In the genomic region with DNA sequence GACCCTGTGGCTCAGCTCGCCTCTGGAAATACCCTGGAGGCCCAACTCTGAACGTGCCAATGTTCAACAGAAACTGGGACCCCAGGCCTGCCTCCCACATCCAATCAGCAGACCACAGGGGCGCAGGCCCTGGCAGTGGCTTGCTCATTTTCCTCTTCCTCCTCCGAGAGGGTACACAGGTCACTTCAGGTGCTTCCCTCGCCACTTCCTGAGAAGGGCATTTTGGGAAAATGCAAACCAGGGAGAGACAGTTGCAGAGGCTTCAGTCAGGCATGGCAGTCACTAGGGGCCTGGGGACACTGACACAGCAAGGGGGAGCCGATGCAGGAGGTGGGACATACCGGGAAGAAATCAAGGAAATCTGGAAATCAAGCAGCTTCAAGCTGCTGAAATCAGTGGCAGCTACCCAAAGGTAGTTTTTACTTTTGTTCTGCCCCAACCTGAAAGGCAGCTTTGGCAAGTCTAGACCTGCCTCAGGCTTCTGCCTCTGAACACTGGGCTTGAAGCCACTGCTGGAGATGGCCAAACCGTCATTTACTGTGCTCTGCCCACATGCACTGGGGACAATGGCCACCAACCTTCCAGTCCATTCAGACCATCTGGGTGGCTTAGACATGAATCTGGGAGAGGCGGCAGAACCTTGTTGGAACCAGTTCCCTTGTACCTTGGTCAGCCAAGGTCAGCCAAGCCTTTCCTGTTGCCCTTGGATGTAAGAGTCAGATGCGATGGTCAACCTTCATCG, we compare ENCODE assay signal across 10 mouse cellular contexts. TPM values are rescaled to one million over a fixed set of nuclear protein-coding genes. Genes with fewer than 3 reads are reported as not detected.
DNase-seq lines count a peak whose midpoint lies in the region; ATAC-seq and TF ChIP-seq lines count a peak whose summit lies in the region.
"Had no signal": no experiment of that assay in that cellular context is flagged by ENCODE, and none has a peak within 500 bp of the region (broad histone marks: within the 10 kb centered on the region; RNA-seq: fewer than 3 reads in every experiment).

No protein-coding gene starts in this region.

- H3K4me1 ChIP-seq in midbrain, embryonic 10.5 days = peaks cover 45% of the 10 kb centered on the region
- H3K4me1 ChIP-seq in midbrain, postnatal 0 days (ENCODE audit: insufficient read depth, low read length) = no peaks in the 10 kb centered on the region; the same call in 1 of the 2 replicates
- H3K4me1 ChIP-seq in kidney, adult 2 months (ENCODE audit: control insufficient read depth, insufficient read depth, low read length) = peaks cover 21% of the 10 kb centered on the region
- 0 out of 2 replicates have a peak, but pooled peaks cover 5% of the 10 kb centered on the region for H3K4me1 ChIP-seq in stomach, postnatal 0 days (replicated peaks; ENCODE audit: control insufficient read depth, insufficient read depth)

- TF ChIP-seq EP300 in stomach, postnatal 0 days (optimal IDR thresholded peaks at IDR 0.05) = no peak

- ATAC-seq in midbrain, postnatal 0 days (ENCODE audit: low FRiP score) = no peak
- ATAC-seq in stomach, postnatal 0 days (ENCODE audit: low FRiP score, low TSS enrichment) = no peak

- peak overlapping the region; percentile 53 for H3K27ac ChIP-seq in gastrocnemius, adult 2 months
- H3K27ac ChIP-seq in midbrain, embryonic 10.5 days (replicated peaks) = peak overlapping the region; percentile 67
- no peak overlapping the region for H3K27ac ChIP-seq in midbrain, postnatal 0 days (ENCODE audit: low read depth, low read length)
- peak overlapping the region; percentile 72 for H3K27ac ChIP-seq in kidney, adult 2 months (ENCODE audit: insufficient read depth, low read depth, low read length)
- peak overlapping the region; percentile 61 for H3K27ac ChIP-seq in stomach, postnatal 0 days (replicated peaks)

- H3K27me3 ChIP-seq in midbrain, embryonic 10.5 days (ENCODE audit: low read depth, poor library complexity, severe bottlenecking) = peaks cover 13% of the 10 kb centered on the region; the same call in 1 of the 2 replicates
- no peaks in the 10 kb centered on the region for H3K27me3 ChIP-seq in midbrain, postnatal 0 days (ENCODE audit: insufficient read depth, low read length)
- H3K27me3 ChIP-seq in kidney, adult 2 months (replicated peaks; ENCODE audit: control insufficient read depth, insufficient read depth, low read length) = no peaks in the 10 kb centered on the region
- H3K27me3 ChIP-seq in stomach, postnatal 0 days (ENCODE audit: control insufficient read depth, insufficient read depth, low read length) = no peaks in the 10 kb centered on the region

- no peak for TF ChIP-seq CTCF in gastrocnemius, adult 2 months (IDR thresholded peaks at IDR 0.05)
- no peak for TF ChIP-seq CTCF in midbrain, postnatal 0 days (IDR thresholded peaks at IDR 0.05)
- TF ChIP-seq CTCF in kidney, adult 2 months (conservative IDR thresholded peaks at IDR 0.05; ENCODE audit: insufficient read depth, insufficient read length, low read depth, low read length) = no peak
- TF ChIP-seq CTCF in stomach, postnatal 0 days (IDR thresholded peaks at IDR 0.05; ENCODE audit: low read depth) = no peak

- 75% methylated on average over 11 of the region's 11 CpGs for WGBS in midbrain, embryonic 10.5 days
- WGBS in midbrain, postnatal 0 days = 68% methylated on average over 11 of the region's 11 CpGs
- 40% methylated on average over 11 of the region's 11 CpGs for WGBS in kidney, adult 2 months
- 76% methylated on average over 11 of the region's 11 CpGs for WGBS in stomach, postnatal 0 days

- H3K4me2 ChIP-seq in midbrain, postnatal 0 days (ENCODE audit: low read depth, low read length, poor library complexity, severe bottlenecking) = no peak overlapping the region
- no peak overlapping the region for H3K4me2 ChIP-seq in stomach, postnatal 0 days (replicated peaks; ENCODE audit: low read depth)

- H3K9me3 ChIP-seq in midbrain, embryonic 10.5 days (replicated peaks) = no peaks in the 10 kb centered on the region
- no peaks in the 10 kb centered on the region for H3K9me3 ChIP-seq in midbrain, postnatal 0 days (ENCODE audit: low read length)
- H3K9me3 ChIP-seq in stomach, postnatal 0 days (ENCODE audit: control insufficient read depth, low read length) = no peaks in the 10 kb centered on the region

- no peak for TF ChIP-seq POLR2A in kidney, adult 2 months (IDR thresholded peaks at IDR 0.05; ENCODE audit: low read depth, low read length)

- H3K9ac ChIP-seq in midbrain, postnatal 0 days (replicated peaks; ENCODE audit: low read length, poor library complexity, severe bottlenecking) = no peak overlapping the region
- H3K9ac ChIP-seq in stomach, postnatal 0 days (ENCODE audit: low read length) = no peak overlapping the region

- intact Hi-C loops in gastrocnemius, adult 2 months (cut with DNase I) = no loop called here

- no peak overlapping the region for H3K4me3 ChIP-seq in gastrocnemius, adult 2 months
- H3K4me3 ChIP-seq in midbrain, embryonic 10.5 days = no peak overlapping the region
- H3K4me3 ChIP-seq in midbrain, postnatal 0 days (ENCODE audit: low read depth, low read length) = no peak overlapping the region
- no peak overlapping the region for H3K4me3 ChIP-seq in kidney, adult 2 months (ENCODE audit: insufficient read depth, low read depth, low read length)
- no peak overlapping the region for H3K4me3 ChIP-seq in stomach, postnatal 0 days (ENCODE audit: low read depth, low read length)

- no peaks in the 10 kb centered on the region for H3K36me3 ChIP-seq in midbrain, embryonic 10.5 days
- H3K36me3 ChIP-seq in midbrain, postnatal 0 days (ENCODE audit: insufficient read depth, low read length) = no peaks in the 10 kb centered on the region
- H3K36me3 ChIP-seq in kidney, adult 2 months (ENCODE audit: control insufficient read depth, insufficient read depth, low read length) = no peaks in the 10 kb centered on the region
- no peaks in the 10 kb centered on the region; the same call in 1 of the 2 replicates for H3K36me3 ChIP-seq in stomach, postnatal 0 days (ENCODE audit: control insufficient read depth, insufficient read depth, low read length)

- no peak for DNase-seq in gastrocnemius, adult 2 months
- no peak for DNase-seq in gastrocnemius, postnatal 25 days
- no peak for DNase-seq in midbrain, embryonic 10.5 days (ENCODE audit: low spot score)
- DNase-seq in midbrain, postnatal 0 days (ENCODE audit: low spot score) = no peak
- peak; percentile 81 for DNase-seq in kidney, adult 2 months
- no peak for DNase-seq in stomach, postnatal 0 days (ENCODE audit: low spot score)
- no peak for DNase-seq in ovary, postnatal 14 days (ENCODE audit: low spot score)
- DNase-seq in ovary, postnatal 10 days (ENCODE audit: low spot score) = no peak
- DNase-seq: right cerebral cortex, adult 18-20 months; thymus, postnatal 36 days had no signal

RNA-seq across cellular contexts. Expression of a gene that starts 13.1 kb away (rescaled TPM):
- 10 to 100 TPM; 90.1 to 99.7 TPM for total RNA-seq in gastrocnemius, adult 2 months (2021)
- 10 to 100 TPM; 74.9 to 77.3 TPM for total RNA-seq in gastrocnemius, postnatal 25 days (2021)
- 78.3 and 80.1 TPM in 2 replicates for polyA plus RNA-seq in midbrain, embryonic 10.5 days (2016; fragmentation: Nextera tagmentation; extraction: Ambion mirVana)
- 128 and 132 TPM in 2 replicates for total RNA-seq in midbrain, postnatal 0 days (2014; rRNA removed)
- 62.8 and 69.7 TPM in 2 replicates for polyA plus RNA-seq in midbrain, postnatal 0 days (2015; fragmentation: Nextera tagmentation; extraction: Ambion mirVana)
- 145 and 157 TPM in 2 replicates for polyA plus RNA-seq in kidney, adult 2 months (2012; rRNA removed)
- 39.9 and 40.5 TPM in 2 replicates for polyA plus RNA-seq in stomach, postnatal 0 days (2015; fragmentation: Nextera tagmentation; extraction: Ambion mirVana)
